Mouse (Mus musculus) embryonic stem cell, embryonic (primary cell): ENCODE measurements around the gene Dnm3.

ENCODE experiments used
- CTCF ChIA-PET, 4 experiments: fragments of 300-600 bp in 2 of 4; fragments of 350-600 bp in 2 of 4; sonication (Branson Sonifier 250); formaldehyde crosslinking; loops; one replicate each; lab custom pipeline; 2022; ENCODE audit warnings: inconsistent platforms in 2 of 4; lab: Charles Lee
- POLR2A ChIA-PET, 4 experiments: fragments of 300-600 bp in 2 of 4; fragments of 350-600 bp in 2 of 4; sonication (Branson Sonifier 250); formaldehyde crosslinking; loops; one replicate each; lab custom pipeline; 2022; ENCODE audit warnings: antibody characterized with exemption in 4 of 4, inconsistent platforms in 1 of 4; lab: Charles Lee

Gene Dnm3

DNA sequence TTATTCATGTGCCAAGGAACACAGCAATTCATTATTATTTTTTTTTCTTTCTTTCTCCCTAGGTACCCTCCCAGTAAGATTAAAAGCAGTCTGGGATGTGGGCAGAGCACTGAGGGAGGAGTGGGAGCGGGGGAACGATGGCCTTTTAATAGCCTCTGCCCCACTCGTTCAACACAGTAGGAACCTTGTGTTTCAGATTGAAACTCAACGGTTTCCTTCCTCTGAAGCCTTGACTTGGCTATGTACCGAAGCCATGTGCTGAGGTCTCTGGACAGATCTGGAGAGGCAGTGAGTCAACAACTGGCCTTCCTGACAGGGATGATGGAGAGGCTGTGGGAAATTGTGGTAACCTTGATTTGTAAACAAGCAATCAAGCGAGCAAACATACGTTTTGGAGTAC is 438.0 kb downstream of the Dnm3 start:
- CTCF ChIA-PET, result no interaction called here
- POLR2A ChIA-PET, result no interaction called here

DNA sequence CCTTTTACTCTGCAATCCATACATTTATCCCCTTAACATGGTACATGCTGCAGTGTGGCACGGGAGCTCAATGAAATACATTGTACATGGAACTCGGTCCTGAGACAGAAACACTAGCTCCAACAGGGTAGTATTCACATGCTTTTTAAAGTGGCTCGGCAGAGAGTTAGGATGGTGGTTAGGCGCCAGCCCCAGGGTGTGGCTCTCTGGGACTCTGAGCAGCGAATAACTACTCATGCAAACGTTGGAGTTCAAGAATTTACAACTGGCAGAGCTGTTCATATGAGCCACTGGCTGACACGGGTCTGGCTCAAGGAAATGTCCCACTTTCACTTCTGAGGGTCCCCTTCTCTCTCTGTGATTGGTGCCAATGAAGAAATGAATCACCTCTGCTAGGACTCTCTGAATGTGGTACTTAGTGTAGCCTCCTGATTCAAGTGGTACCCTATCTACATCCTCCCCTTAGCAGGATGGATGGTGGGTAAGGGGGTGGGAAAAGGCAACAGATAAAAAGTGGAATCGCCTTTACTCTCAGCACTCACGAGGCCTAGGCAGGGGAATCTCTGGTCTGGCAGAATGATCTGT is 438.7 kb downstream of the Dnm3 start:
- POLR2A ChIA-PET, result interaction anchor here in 1 of 4 experiments (0.8 kb wide), 1 partner anchor 12 kb away, joined by 4 read pairs; no protein-coding TSS in a partner anchor
- CTCF ChIA-PET, result no interaction called here

DNA sequence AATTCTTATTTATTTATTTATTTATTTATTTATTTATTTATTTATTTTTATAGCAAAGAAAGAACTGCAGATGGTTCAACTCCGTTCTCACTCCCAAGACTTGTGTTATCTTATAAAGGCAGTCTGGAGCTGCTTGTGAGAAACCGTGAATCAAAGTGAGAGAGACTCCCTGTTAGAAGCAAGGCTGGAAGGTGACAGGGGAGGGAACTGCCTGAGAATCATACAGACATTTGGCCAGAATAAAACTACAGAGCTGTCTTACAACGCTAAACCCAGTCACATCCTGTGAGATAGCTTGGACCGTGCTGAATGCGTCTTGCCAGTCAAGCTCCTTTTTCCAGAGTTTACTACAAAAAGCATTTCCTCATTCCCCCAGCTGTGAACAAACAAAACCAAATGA is 439.4 kb downstream of the Dnm3 start:
- ChIA-PET CTCF (no interaction called here), POLR2A (interaction anchor here in 1 of 4 experiments (0.8 kb wide), 1 partner anchor 11 kb away, joined by 4 read pairs; no protein-coding TSS in a partner anchor)

DNA sequence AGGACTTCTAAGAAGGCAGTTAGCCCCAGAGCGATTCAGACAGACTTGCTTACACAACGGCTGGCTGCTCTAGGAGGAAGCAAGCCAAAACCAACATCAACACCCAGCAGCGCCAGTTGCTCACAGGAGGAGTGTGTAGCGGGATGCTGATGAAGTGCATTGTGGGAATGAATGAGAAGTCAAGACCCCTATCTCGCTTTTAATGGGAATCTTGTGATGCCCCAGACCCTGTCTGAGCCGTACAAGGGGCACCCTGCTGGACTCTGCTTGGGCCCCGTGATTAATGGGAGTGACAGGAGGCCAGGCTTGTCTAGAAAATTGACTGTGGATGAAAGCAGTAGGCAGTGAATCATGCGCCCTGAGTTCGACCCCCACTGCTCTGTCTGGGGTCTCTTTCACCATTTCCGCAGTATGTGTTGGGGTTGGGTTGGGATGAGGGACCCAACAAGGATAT is 439.8 kb downstream of the Dnm3 start:
- POLR2A ChIA-PET, result no interaction called here
- CTCF ChIA-PET, result no interaction called here

DNA sequence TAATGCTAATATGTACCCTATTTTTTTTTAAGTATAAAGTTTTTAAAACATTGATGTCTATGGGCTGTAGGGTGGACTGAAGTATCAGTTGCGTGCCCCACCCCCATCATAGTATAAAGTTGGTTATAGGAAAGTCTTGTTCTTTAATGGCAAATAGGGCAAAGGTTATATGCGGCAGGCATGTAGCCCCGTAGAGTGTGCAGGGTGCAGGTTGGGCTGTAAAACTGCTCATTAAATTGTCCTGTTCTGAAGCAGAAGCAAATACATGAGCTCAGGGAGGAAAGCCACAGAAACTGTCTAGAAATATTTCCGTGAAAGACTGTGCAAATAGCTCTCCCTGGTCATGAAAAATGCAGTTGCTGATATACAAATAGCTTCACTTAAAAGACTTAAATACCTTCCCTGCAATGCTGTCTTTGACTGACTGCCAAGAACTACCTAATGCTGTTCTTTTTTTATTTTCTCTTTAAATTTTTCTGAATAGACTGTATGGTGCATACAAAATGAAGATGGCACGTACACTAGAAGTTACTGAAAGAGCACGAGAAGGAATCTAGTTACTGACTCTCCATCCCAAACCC is 440.6 kb downstream of the Dnm3 start:
- CTCF ChIA-PET, result no interaction called here
- POLR2A ChIA-PET, result interaction anchor here in 1 of 4 experiments (0.7 kb wide), 1 partner anchor 112 kb away, joined by 3 read pairs; no protein-coding TSS in a partner anchor

DNA sequence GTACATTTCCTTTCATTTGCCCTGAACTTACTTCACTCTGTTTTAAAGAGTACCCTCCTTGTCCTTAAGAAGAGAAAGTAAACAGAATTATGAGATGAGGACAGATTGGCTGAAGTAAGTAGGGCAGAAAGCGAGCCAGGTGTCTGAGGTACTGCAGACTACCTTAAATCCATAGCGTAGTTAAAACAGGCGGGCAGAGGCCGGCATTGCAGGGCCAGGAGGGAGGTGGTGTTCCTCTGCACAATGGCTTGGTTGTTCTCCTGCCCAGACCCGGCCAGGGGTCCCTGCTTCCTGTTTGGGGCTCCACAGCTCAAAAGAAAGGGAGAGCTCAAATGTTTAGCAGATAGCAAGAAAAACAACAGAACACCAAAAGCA is 441.4 kb downstream of the Dnm3 start:
- POLR2A ChIA-PET, result interaction anchor here in 1 of 4 experiments (0.7 kb wide), 1 partner anchor 111 kb away, joined by 3 read pairs; no protein-coding TSS in a partner anchor
- CTCF ChIA-PET, result no interaction called here

DNA sequence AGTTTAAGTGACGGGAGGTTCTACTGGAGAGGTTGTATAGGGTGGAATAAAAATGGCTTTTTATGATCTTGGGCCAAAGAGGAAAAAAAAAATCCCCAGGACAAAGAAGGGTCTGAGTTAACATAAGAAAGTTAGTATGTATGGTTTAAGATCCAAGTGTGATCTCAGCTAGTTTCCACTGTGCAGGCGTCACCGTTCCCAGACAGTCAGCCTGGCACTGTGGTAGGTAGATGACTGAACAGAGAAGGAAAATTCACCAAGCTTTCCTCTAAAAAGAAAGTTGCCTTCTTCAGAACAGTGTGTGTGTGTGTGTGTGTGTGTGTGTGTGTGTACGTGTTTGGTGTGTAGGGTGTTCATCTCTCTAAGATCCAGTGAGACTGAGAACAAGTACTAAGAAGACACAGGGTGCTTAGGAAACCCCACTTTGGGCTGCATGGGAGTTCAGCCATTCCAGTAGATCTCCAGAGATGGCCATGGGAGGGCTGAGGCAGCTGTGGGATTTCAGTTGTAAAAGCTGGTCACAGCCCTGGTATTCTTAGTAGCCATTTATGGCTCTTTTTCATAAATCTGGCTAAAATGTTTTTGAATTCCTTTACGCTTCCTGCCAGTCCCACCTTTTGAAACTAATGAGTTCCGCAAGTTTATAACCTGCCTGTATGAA is 441.9 kb downstream of the Dnm3 start:
- CTCF ChIA-PET, result no interaction called here

DNA sequence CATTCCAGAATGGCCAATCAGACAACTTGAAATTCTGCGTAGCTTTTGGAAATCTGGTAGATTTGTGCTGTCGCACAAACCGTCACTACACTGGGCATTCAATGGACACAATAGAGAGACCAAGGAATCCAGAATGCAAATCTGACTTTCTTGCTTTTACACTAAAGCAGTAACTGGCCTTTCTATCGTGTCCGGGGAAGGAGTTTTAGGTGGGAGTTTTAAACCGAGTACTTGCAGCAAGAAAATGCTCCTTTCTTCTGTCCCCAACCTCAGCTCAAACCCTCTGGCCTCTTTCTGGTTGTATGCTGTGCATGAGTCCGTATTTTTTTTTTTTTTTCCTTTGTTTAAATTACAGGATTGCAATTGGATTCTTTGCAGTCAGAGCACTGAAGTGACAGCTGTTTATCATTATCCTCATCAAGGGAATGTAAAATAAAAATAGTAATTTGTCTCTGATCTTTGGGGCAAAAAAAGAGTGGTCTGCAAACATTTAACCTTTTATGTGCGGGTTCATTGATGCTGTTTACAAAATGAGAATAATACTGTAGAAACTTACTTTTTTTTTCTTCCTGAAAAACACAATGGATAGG is 454.1 kb downstream of the Dnm3 start:
- CTCF ChIA-PET, result no interaction called here
- POLR2A ChIA-PET, result interaction anchor here in 1 of 4 experiments (1.0 kb wide), 1 partner anchor 23 kb away, joined by 3 read pairs; no protein-coding TSS in a partner anchor

More for the DNA sequence above, 441.9 kb downstream of the Dnm3 start:
- POLR2A ChIA-PET, result no interaction called here

DNA sequence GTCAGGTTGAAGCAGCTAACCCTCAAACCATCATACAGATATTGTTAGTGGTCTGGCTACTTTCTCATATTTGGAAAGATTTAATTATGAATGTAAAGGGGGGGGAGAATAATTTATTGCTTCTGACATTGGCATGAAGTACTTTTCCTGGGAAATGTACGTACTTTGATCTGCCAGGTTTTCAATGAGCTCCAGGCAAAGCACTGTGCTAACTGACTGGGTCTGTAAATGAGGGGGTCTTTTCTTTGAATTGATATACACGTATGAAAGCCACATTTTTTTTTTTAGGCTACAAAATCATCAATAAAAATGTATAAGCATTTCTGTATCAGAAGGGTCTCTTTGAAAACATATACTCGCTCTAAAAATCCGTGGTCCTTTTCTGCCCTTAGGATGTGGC is 457.1 kb downstream of the Dnm3 start:
- POLR2A ChIA-PET, result interaction anchor here in 1 of 4 experiments (0.6 kb wide), 1 partner anchor 158 kb away, joined by 3 read pairs; no protein-coding TSS in a partner anchor
- CTCF ChIA-PET, result interaction anchor here in 1 of 4 experiments (1.4 kb wide), 1 partner anchor 20 kb away, joined by 3 read pairs; no protein-coding TSS in a partner anchor

DNA sequence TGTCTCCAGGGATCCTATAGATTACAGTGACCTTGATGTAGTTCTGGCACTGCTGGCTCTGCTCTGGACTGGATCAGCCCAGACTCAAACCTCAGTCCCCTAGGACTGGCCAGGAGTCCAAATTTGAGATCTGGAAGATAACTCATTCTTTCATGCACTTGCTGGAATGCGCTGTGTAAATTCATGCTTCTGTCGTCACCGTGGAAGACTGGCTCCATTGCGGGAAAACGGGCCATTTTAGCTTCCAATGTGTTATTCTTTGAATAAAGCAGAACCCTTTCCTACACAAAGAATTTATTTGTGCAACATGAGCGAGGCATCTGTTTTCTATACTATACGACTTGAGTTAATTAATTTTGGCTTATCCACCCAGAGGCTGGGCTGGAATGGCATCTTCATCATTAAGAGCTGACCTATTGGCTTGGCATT is 457.5 kb downstream of the Dnm3 start:
- POLR2A ChIA-PET, result no interaction called here
- CTCF ChIA-PET, result interaction anchor here in 1 of 4 experiments (1.4 kb wide), 1 partner anchor 20 kb away, joined by 3 read pairs; no protein-coding TSS in a partner anchor

DNA sequence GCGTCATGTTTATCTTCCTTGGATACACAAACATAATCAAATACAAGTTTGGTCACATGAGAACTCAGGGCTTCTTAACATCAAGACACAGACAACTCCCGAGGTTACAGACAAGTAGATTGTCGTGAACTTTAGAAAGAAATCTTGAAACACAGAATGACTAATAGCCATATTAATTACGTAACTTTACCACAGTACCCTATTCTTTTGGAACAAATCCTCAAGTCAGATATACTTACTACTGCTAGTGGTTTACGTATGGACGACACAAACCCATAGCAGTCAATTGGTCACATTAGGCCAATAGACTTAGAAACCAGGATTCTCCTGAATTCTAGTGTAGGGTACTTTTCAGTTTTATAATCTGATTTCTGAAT is 459.2 kb downstream of the Dnm3 start:
- CTCF ChIA-PET, result no interaction called here
- POLR2A ChIA-PET, result no interaction called here

DNA sequence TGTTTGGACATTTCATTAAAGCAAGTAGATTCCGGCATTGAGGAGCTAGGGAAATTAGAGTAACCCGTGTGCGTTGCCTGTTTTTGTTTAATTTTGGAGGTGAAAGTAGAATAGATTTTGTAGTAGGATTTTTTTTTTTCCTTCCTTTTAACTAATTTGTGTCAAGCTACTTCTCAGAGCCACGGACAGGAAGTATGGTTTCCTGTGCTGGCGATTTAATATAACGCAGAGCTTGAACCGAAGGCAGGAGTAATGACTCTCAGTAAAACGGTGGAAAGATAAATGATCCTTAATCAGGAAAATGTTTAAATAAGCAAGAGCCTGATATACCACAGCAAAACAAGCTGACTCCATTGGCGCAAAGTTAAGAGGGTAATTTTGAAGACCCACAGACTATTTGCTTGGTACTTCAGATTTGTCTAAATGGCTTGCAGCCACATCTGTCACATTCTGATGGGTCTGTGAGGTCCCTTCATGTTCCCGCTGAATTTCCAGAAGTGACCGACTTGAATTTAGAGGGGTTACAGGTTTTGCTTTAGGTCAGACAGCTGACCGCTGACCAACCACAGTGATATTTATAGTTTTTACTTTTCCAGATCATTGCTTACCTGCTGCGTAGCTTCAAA is 459.7 kb downstream of the Dnm3 start:
- POLR2A ChIA-PET, result no interaction called here
- CTCF ChIA-PET, result no interaction called here

DNA sequence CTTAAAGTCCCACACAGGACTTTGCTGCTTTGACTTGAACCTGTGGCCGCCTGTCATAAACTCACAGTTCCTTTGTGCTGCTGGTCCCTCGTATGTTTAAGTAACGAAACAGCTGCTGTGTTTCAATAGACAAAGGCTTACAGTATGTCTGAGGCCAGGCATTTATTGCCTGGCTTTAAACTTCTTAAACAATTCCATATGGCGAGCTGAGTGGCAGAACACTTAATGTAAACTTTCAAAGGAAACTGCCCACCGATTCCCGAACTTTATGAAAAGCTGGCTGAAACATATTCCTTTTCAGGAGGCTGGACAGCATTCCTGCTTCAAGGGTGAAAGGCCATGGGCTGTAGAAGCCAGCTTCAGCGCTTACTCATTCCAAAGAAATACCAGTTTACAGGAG is 460.9 kb downstream of the Dnm3 start:
- CTCF ChIA-PET, result interaction anchor here in 1 of 4 experiments (0.8 to 1.3 kb wide), 2 partner anchors 10 to 297 kb away, joined by 3 read pairs; no protein-coding TSS in a partner anchor
- POLR2A ChIA-PET, result no interaction called here

DNA sequence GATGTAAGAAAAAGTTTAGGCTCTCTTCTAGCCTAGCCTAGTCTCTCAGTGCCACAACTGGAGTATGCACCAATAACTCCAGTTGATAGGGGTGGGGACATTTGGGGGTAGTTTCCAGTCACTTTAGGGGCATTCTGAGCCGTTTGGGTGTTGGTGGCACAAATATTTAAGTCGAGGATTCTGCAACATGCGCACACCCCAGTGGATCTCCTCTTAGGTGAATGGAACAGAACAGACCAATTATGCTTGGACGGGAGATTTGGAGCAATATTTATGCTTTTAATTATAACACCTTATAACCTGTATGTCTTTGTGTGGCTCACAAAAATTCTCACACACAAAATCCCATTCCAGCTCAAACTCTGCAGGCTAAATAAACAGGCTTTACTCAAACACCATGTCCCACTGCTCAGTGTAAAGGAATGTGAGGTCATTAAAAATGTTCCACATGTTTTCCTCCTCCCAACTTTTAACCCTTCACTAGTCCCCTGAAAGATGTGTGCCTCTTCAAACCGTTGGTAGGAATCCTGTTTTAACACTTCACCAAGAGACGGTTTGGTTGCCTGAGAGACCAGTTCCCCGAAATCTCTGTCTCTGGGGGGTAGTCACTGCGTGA is 462.5 kb downstream of the Dnm3 start:
- CTCF ChIA-PET, result interaction anchor here in 1 of 4 experiments (1.2 kb wide), 1 partner anchor 16 kb away, joined by 4 read pairs; no protein-coding TSS in a partner anchor
- POLR2A ChIA-PET, result no interaction called here

DNA sequence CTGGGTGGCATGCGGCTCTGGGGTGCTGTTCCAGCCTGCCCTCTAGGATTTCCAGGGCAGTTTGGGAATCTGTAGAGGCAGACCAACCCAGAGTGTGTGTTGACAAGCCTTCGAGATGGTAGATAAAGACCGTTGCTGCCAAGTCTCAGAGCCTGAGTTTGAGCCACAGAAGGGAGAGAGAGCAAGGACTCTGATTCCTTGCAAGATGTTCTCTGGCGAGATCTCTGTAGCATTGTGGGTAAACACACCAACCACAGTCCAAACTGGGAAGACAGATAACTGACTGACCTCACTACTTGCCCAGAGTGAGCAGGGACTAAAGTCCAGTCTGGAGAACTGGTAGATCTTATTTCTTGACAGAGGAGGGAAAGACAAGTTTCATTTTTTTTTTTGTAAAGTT is 464.3 kb downstream of the Dnm3 start:
- ChIA-PET CTCF (no interaction called here), POLR2A (no interaction called here)

DNA sequence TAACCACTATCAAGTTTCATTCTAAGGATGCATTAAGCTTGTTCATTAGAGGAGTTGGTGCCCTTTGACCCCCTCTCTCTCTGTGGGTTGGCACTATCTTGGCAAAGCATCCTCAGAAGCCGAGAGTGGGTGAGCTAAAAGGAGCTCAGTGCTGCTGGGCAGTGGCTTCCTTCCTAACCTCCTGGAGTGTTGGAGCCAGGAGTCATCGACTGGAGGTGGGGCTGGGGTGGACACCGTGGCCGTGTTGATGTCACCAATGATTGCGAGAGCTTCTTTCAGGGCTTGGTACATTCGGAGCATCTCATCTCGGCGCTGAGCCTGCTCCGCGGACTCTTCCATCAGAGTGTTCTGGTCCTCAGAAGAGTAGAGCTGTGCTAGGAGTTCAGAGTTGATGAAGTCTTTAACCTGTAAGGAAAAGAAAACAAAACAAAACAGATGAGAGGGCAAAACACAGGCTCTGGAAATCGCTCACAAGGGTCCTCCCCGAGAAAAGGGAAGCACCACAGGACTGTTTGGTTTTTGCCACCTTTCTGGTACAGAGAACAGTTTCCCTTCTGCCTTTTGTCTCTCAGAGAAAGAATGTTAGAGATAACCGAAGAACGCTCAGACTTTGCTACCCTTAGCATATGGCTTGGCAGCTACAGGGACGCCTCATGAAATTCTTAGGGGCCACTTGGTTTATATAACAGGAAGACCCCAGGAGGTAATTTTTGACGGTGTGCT is 466.1 kb downstream of the Dnm3 start:
- ChIA-PET CTCF (interaction anchor here in 1 of 4 experiments (1.3 kb wide), 1 partner anchor 12 kb away, joined by 3 read pairs; no protein-coding TSS in a partner anchor), POLR2A (interaction anchor here in 1 of 4 experiments (0.9 kb wide), 1 partner anchor 17 kb away, joined by 3 read pairs; no protein-coding TSS in a partner anchor)

DNA sequence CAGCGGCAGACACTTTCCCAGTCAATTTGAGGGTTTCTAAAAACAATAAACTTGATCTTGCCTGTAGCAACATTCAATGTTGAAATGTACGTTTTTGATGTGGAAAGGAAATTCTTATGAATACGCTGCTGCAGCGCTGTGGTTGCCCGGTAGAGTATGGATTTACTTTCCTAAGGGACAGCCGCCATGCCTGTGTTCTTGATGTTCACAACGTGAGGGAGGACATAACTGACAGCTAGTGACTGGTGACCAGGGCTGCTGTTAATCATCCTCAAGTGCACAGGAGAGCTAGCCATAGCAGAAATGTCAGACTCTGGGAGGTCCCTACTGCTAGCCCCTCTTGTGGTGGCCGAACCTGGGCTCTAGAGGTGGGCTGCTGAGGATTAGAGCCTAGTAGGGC is 468.7 kb downstream of the Dnm3 start:
- ChIA-PET POLR2A (no interaction called here), CTCF (interaction anchor here in 3 of 4 experiments (0.9 to 2.6 kb wide), 4 partner anchors 9 kb away, joined by 3 to 6 read pairs (median 4); no protein-coding TSS in a partner anchor)

DNA sequence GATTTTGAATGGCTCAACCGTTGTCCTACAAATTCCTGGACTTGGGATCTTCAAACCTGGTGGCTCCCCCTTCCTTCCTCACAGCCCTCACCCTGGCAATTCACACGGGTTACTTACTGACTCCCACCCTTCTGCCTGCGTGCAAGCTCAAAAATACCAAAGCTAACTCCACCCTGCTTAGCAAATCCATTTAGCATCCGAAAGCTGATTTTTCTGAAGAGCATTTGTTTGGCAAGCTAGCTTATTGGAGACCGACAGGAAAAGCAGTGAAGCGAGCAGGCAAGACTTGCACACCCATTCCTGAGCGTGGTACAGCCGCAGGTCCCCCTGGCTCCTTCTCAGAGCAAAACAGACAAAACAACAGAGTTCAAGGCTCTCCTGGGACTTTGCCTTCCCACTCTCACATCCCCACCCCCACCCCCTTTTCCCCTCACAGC is 469.2 kb downstream of the Dnm3 start:
- ChIA-PET POLR2A (interaction anchor here in 1 of 4 experiments (0.6 kb wide), 1 partner anchor 31 kb away, joined by 4 read pairs; no protein-coding TSS in a partner anchor), CTCF (interaction anchor here in 2 of 4 experiments (1.0 to 2.6 kb wide), 2 partner anchors 9 kb away, joined by 3 to 6 read pairs; no protein-coding TSS in a partner anchor)
